Mouse (Mus musculus): Measurements from ENCODE around the gene Thada. TPM values are rescaled to one million over a fixed set of nuclear protein-coding genes. Genes with fewer than 3 reads are reported as not detected.

Gene Thada
- polyA plus RNA-seq, 1 experiment, result 5.3 TPM

- WGBS, result 52% methylated on average over 9 of the region's 9 CpGs
- Histone ChIP-seq H3K27ac (ENCODE audit: control insufficient read depth, insufficient read depth, low read depth, low read length, poor library complexity) (peak overlapping the region; percentile 83; the same call in 1 of the 2 replicates), H3K4me1 (ENCODE audit: control insufficient read depth, insufficient read depth, low read length) (peaks cover 14% of the 10 kb centered on the region), H3K4me3 (replicated peaks; ENCODE audit: control insufficient read depth, low read depth, low read length) (no peak overlapping the region)
- TF ChIP-seq POLR2A (IDR thresholded peaks at IDR 0.05; ENCODE audit: borderline replicate concordance, control insufficient read depth, low read depth, low read length) (no peak), CTCF (IDR thresholded peaks at IDR 0.05; ENCODE audit: control insufficient read depth, insufficient read depth, low read length) (no peak)
Measured at GRCm38 (mm10) chr17:84166135-84166860, 299.7 kb downstream of the Thada start.

DNA sequence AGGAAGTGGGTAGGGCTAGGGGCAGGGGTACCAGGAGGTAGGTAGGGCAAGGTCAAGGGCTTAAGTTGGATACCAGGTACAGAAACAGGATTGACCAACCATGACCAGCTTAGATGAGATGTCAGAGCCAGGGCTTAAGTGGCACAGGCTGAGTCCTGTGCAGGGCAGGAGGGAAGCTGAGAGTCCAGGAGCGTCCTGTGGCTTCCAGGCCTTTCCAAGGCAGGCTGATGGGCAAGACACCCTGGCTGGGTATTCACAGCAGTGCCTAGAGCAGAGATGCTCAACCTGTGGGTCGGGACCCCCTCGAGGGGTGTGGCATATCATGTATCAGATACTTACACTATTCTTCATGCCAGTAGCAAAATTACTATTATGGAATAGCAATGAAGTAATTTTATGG lies 300.3 kb downstream of the Thada start:
- WGBS, result 57% methylated on average over 3 of the region's 3 CpGs

GRCm38 (mm10) chr17:84164146-84164545 lies 301.9 kb downstream of the Thada start:
- Histone ChIP-seq H3K4me1 (ENCODE audit: control insufficient read depth, insufficient read depth, low read length) (peaks cover 14% of the 10 kb centered on the region), H3K4me3 (replicated peaks; ENCODE audit: control insufficient read depth, low read depth, low read length) (no peak overlapping the region), H3K27ac (ENCODE audit: control insufficient read depth, insufficient read depth, low read depth, low read length, poor library complexity) (0 out of 2 replicates have a peak overlapping the region, but pooled peaks have one; percentile 12)
- TF ChIP-seq POLR2A (IDR thresholded peaks at IDR 0.05; ENCODE audit: borderline replicate concordance, control insufficient read depth, low read depth, low read length) (no peak), CTCF (IDR thresholded peaks at IDR 0.05; ENCODE audit: control insufficient read depth, insufficient read depth, low read length) (no peak)
- WGBS, result 54% methylated on average over 8 of the region's 8 CpGs

More for the DNA sequence above, 300.3 kb downstream of the Thada start:
- TF ChIP-seq POLR2A (IDR thresholded peaks at IDR 0.05; ENCODE audit: borderline replicate concordance, control insufficient read depth, low read depth, low read length) (no peak), CTCF (IDR thresholded peaks at IDR 0.05; ENCODE audit: control insufficient read depth, insufficient read depth, low read length) (no peak)
- H3K4me3 ChIP-seq (replicated peaks; ENCODE audit: control insufficient read depth, low read depth, low read length), result no peak overlapping the region
- H3K27ac ChIP-seq (ENCODE audit: control insufficient read depth, insufficient read depth, low read depth, low read length, poor library complexity), result no peak overlapping the region
- peaks cover 14% of the 10 kb centered on the region for H3K4me1 ChIP-seq (ENCODE audit: control insufficient read depth, insufficient read depth, low read length)

GRCm38 (mm10) chr17:84163066-84163785 lies 302.8 kb downstream of the Thada start:
- WGBS, result 59% methylated on average over 12 of the region's 12 CpGs
- Histone ChIP-seq H3K4me1 (ENCODE audit: control insufficient read depth, insufficient read depth, low read length) (peaks cover 14% of the 10 kb centered on the region), H3K27ac (ENCODE audit: control insufficient read depth, insufficient read depth, low read depth, low read length, poor library complexity) (peak overlapping the region; percentile 33), H3K4me3 (replicated peaks; ENCODE audit: control insufficient read depth, low read depth, low read length) (no peak overlapping the region)
- no peak for TF ChIP-seq CTCF (IDR thresholded peaks at IDR 0.05; ENCODE audit: control insufficient read depth, insufficient read depth, low read length)
- TF ChIP-seq POLR2A (IDR thresholded peaks at IDR 0.05; ENCODE audit: borderline replicate concordance, control insufficient read depth, low read depth, low read length), result no peak

- peaks cover 12% of the 10 kb centered on the region for H3K4me1 ChIP-seq (ENCODE audit: control insufficient read depth, insufficient read depth, low read length)
- 85% methylated on average over 8 of the region's 8 CpGs for WGBS
Measured at GRCm38 (mm10) chr17:84162211-84162760, 303.7 kb downstream of the Thada start.

GRCm38 (mm10) chr17:84161231-84161854 lies 304.7 kb downstream of the Thada start:
- H3K27ac ChIP-seq (ENCODE audit: control insufficient read depth, insufficient read depth, low read depth, low read length, poor library complexity), result peak overlapping the region; percentile 60
- H3K4me3 ChIP-seq (replicated peaks; ENCODE audit: control insufficient read depth, low read depth, low read length), result no peak overlapping the region
- H3K4me1 ChIP-seq (ENCODE audit: control insufficient read depth, insufficient read depth, low read length), result peaks cover 9% of the 10 kb centered on the region
- no peak for TF ChIP-seq CTCF (IDR thresholded peaks at IDR 0.05; ENCODE audit: control insufficient read depth, insufficient read depth, low read length)
- peak; percentile 49; the same call in 1 of the 2 replicates for TF ChIP-seq POLR2A (IDR thresholded peaks at IDR 0.05; ENCODE audit: borderline replicate concordance, control insufficient read depth, low read depth, low read length)
- WGBS, result 4% methylated on average over 6 of the region's 6 CpGs

More at GRCm38 (mm10) chr17:84162211-84162760, 303.7 kb downstream of the Thada start:
- TF ChIP-seq CTCF (IDR thresholded peaks at IDR 0.05; ENCODE audit: control insufficient read depth, insufficient read depth, low read length), result no peak
- no peak for TF ChIP-seq POLR2A (IDR thresholded peaks at IDR 0.05; ENCODE audit: borderline replicate concordance, control insufficient read depth, low read depth, low read length)
- Histone ChIP-seq H3K4me3 (replicated peaks; ENCODE audit: control insufficient read depth, low read depth, low read length) (no peak overlapping the region), H3K27ac (ENCODE audit: control insufficient read depth, insufficient read depth, low read depth, low read length, poor library complexity) (peak overlapping the region; percentile 60)

DNA sequence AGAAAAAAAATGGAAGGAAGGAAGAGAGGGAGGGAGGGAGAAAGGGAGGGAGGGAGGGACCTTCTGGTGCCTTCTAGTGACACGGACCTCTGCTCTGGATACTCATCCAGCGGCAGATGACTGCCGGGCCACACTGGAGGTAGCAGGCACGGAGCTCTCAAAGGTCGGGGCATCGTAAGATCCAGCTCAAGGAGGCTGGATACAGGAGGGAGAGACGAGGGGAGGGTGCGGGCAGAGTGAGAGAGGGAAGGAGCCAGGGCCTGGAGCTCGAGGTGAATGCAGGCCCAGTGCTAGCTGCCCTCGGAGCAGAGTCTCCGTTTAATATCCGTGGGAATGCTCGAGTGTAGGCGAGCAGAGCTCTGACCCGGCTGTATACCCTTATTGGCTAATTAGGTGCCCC lies 307.1 kb downstream of the Thada start:
- 80% methylated on average over 15 of the region's 15 CpGs for WGBS
- no peak for TF ChIP-seq POLR2A (IDR thresholded peaks at IDR 0.05; ENCODE audit: borderline replicate concordance, control insufficient read depth, low read depth, low read length)
- TF ChIP-seq CTCF (IDR thresholded peaks at IDR 0.05; ENCODE audit: control insufficient read depth, insufficient read depth, low read length), result no peak
- Histone ChIP-seq H3K27ac (ENCODE audit: control insufficient read depth, insufficient read depth, low read depth, low read length, poor library complexity) (no peak overlapping the region), H3K4me1 (ENCODE audit: control insufficient read depth, insufficient read depth, low read length) (peaks cover 4% of the 10 kb centered on the region), H3K4me3 (replicated peaks; ENCODE audit: control insufficient read depth, low read depth, low read length) (no peak overlapping the region)

DNA sequence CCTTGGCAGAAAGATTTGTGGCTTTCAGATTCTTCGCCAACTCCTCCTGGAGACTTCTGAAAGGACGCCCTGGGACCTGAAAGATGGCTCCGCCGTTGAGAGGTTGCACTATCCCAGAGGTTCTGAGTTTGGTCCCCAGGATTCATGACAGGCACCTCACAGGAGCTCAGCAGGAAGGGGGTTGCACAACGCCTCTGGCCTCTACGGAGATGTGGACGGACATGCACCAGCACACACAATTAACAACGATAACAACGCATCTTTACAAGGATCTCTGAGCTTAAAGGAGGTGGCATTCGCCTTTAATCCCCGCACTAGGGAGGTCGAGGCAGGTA lies 307.6 kb downstream of the Thada start:
- no peak overlapping the region for H3K4me3 ChIP-seq (replicated peaks; ENCODE audit: control insufficient read depth, low read depth, low read length)
- WGBS, result 60% methylated on average over 12 of the region's 12 CpGs
- TF ChIP-seq POLR2A (IDR thresholded peaks at IDR 0.05; ENCODE audit: borderline replicate concordance, control insufficient read depth, low read depth, low read length) (no peak), CTCF (IDR thresholded peaks at IDR 0.05; ENCODE audit: control insufficient read depth, insufficient read depth, low read length) (no peak)
- peaks cover 4% of the 10 kb centered on the region for H3K4me1 ChIP-seq (ENCODE audit: control insufficient read depth, insufficient read depth, low read length)
- H3K27ac ChIP-seq (ENCODE audit: control insufficient read depth, insufficient read depth, low read depth, low read length, poor library complexity), result no peak overlapping the region

All from bone marrow, adult 2 months (tissue).